Mouse (Mus musculus) bone marrow macrophage, adult 2 months (primary cell): Measurements from ENCODE around the gene Rfwd3. TPM values are rescaled to one million over a fixed set of nuclear protein-coding genes. Genes with fewer than 3 reads are reported as not detected.
"Not testable (repeated sequence)": the region's sequence is repeated elsewhere in the genome, so short reads cannot be mapped to it uniquely, and the experiment has no call there.

Experiments
- H3K27ac ChIP-seq: 2 replicates; pipeline ENCODE4 v1.5.1; 2012; ENCODE audit warnings: low read depth, low read length; ENCODE audit not compliant: insufficient read depth
- H3K4me1 ChIP-seq: 2 replicates; pipeline ENCODE4 v1.6.1; 2012; ENCODE audit warnings: low read length; ENCODE audit not compliant: control insufficient read depth, insufficient read depth
- H3K4me3 ChIP-seq: 2 replicates; pipeline ENCODE4 v1.5.1; 2012; ENCODE audit warnings: mild to moderate bottlenecking, low read length, moderate library complexity; ENCODE audit not compliant: insufficient read depth
- CTCF ChIP-seq: IDR thresholded peaks from 2 replicates; pipeline ENCODE4 v1.5.1; 2012; ENCODE audit warnings: low read depth, mild to moderate bottlenecking, low read length, moderate library complexity
- POLR2A ChIP-seq: IDR thresholded peaks from 2 replicates; pipeline ENCODE4 v1.6.1; 2012; ENCODE audit warnings: mild to moderate bottlenecking, low read depth, low read length, borderline replicate concordance
- polyA plus RNA-seq: library from polyadenylated mRNA; stranded (reverse); fragments of >200 nt; gene quantifications from 2 replicates; pipeline ENCODE4 v1.2.4, GENCODE M21; 2012; ENCODE audit not compliant: missing spikeins, insufficient read depth, insufficient read length

Rfwd3 gene
- 36.8 and 42.0 TPM in 2 replicates for polyA plus RNA-seq

GRCm38 (mm10) chr8:111299821-111300568 is at the start of gene Rfwd3:
Gene Rfwd3 (minus strand): TSS chr8:111300222.
- peak within 1 kb of the TSS; percentile 94 for H3K4me3 ChIP-seq
- peak within 1 kb of the TSS; percentile 83 for H3K27ac ChIP-seq
- H3K4me1 ChIP-seq: peaks cover 5% of the 10 kb centered on the region
- TF ChIP-seq CTCF: no peak
- 0 out of 2 replicates have a peak, but pooled peaks have one; percentile 35 for TF ChIP-seq POLR2A

DNA sequence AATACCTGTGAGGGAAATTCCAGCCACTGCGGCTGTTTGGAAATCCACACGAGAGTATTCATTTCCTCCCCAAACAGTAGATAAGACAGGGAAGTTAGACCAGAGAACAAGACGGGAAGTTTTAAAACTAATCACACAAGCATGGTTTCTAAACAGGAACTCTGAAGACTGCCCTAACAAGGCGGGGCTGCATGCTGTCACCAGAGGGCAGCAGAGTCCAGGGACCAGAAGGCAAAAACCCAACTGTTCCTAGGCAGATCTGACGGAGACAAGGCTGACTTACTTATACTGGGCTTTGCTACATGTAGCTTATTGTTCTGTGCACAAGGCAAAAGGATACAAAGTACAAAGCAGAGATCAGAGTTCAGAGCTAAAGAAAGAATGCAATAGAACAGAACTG is 43.2 kb upstream of the Rfwd3 start:
- TF ChIP-seq CTCF (peak; percentile 66), POLR2A (no peak)
- Histone ChIP-seq H3K4me1 (peaks cover 10% of the 10 kb centered on the region), H3K4me3 (no peak overlapping the region), H3K27ac (0 out of 2 replicates have a peak overlapping the region, but pooled peaks have one; percentile 7)

GRCm38 (mm10) chr8:111340186-111340585 is 40.2 kb upstream of the Rfwd3 start:
- Histone ChIP-seq H3K4me3 (no peak overlapping the region), H3K27ac (no peak overlapping the region), H3K4me1 (peaks cover 14% of the 10 kb centered on the region)
- TF ChIP-seq POLR2A (no peak), CTCF (no peak)

DNA sequence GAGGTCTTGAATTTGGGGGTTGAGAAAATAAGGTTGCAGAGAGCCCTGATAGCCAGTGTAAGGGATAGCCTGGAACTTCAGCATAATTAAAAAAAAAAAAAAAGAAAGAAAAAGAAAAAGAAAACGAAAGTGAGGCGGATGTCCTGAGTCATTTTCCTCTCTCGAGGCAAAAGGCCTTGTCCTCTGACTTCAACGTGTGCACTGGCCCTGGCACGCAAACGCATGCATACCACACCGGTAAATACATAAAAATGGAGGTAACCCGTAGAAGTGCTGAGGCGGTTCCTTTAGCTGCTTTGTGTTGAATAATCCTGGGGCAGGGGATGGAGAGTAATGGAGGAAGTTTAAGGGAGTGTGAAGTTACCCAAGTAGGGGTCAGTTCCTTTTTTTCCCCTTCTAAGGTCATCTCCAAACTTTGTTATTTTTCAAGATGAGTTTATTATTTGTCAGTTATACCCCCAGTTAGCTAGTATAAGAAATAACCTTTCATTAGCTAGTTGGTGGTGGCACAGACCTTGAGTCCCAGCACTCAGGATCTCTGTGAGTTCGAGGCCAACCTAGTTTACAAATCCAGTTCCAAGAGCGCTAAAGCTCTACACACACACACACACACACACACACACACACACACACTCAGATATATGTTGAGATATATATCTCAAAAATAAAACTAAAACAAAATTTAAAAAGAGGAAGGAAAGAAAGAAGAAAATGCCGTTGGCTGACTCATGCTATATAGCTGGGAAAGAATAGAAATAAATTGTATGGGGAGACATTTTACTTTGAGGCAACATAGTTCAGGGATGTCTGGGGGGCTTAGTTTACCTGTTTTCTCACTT is 38.6 kb upstream of the Rfwd3 start:
- peak overlapping the region; percentile 84 for H3K27ac ChIP-seq
- no peak for TF ChIP-seq CTCF
- no peak for TF ChIP-seq POLR2A
- H3K4me1 ChIP-seq: peaks cover 14% of the 10 kb centered on the region
- peak overlapping the region; percentile 71 for H3K4me3 ChIP-seq

DNA sequence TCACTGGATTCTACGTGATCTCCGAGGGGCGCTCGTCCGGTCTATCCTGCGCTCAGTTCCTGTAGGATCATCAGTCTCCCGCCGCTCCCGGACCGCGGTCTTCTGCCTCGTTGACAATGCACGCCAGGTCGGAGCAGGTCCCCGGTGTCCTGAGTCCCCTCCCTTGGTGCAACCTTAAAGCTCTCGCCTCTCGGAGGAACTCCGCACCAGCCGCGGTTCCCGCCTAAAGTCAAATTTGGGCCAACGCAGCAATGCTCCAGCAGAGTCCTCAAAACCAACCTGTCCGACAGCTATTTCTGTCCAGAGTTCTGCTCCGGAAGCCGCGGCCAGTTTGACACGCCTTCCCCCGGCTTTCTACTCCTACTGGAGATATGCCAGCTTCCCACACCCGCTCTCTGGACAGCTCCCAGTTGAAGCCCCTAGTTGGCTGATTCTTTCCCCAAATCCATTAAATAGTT is 37.9 kb upstream of the Rfwd3 start, which contains the start of gene Mlkl:
Gene Mlkl, minus strand, starts transcription at position 288 of the 458 bp plus-strand sequence.
- TF ChIP-seq CTCF (no peak), POLR2A (no peak)
- H3K4me1 ChIP-seq: peaks cover 13% of the 10 kb centered on the region
- peak within 1 kb of the TSS; percentile 84 for H3K27ac ChIP-seq
- H3K4me3 ChIP-seq: peak within 1 kb of the TSS; percentile 71

- no peak for TF ChIP-seq POLR2A
- no peak for TF ChIP-seq CTCF
- H3K27ac ChIP-seq: peak overlapping the region; percentile 84
- peaks cover 11% of the 10 kb centered on the region; the same call in 1 of the 2 replicates for H3K4me1 ChIP-seq
- H3K4me3 ChIP-seq: peak overlapping the region; percentile 71
These were observed 37.4 kb upstream of the Rfwd3 start for GRCm38 (mm10) chr8:111337311-111337889.

DNA sequence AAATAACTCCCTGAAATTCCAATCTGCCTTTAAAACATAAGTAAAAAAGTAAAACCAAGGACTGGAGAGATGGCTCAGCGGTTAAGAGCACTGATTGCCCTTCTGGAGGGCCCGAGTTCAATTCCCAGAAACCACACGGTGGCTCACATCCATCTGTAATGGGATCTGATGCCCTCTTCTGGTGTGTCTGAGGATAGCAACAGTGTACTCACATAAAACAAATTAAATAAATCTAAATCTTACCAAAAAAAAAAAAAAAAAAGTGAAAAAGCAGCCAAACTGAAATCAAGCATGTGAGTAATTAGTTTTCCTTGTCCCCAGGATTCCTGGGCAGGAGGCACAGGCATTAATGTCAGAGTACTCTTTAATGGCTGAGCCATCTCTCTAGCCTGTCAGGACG is 36.7 kb upstream of the Rfwd3 start:
- 0 out of 2 replicates have a peak overlapping the region, but pooled peaks have one; percentile 84 for H3K27ac ChIP-seq
- no peak for TF ChIP-seq CTCF
- no peak for TF ChIP-seq POLR2A
- peak overlapping the region; percentile 71 for H3K4me3 ChIP-seq
- H3K4me1 ChIP-seq: peaks cover 11% of the 10 kb centered on the region; the same call in 1 of the 2 replicates

GRCm38 (mm10) chr8:111325222-111325790 is 25.3 kb upstream of the Rfwd3 start:
- TF ChIP-seq CTCF (no peak), POLR2A (no peak)
- Histone ChIP-seq H3K4me3 (no peak overlapping the region), H3K4me1 (peaks cover 11% of the 10 kb centered on the region), H3K27ac (peak overlapping the region; percentile 70)

- TF ChIP-seq CTCF: no peak
- no peak overlapping the region for H3K27ac ChIP-seq
- no peak overlapping the region for H3K4me3 ChIP-seq
- peaks cover 3% of the 10 kb centered on the region for H3K4me1 ChIP-seq
These were observed 14.7 kb upstream of the Rfwd3 start for GRCm38 (mm10) chr8:111314729-111315128.

DNA sequence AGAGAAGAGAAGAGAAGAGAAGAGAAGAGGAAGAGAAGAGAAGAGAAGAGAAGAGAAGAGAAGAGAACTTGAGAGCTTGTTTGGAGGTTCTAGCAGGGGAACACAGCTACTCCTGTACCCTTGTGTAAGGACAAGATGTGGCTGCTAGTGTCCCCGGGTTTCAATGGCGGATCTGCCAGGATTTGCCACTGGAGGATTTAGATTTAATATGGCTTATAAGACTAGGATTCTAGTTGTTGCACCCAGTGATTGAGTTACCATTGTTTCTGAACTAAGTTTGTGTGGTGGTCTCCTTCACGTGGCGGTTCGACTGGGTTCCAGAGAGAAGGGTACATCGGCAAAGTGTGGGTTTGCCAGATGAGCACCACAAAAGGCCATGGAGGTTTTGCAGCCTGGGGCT is 13.9 kb upstream of the Rfwd3 start:
- H3K27ac ChIP-seq: not testable (repeated sequence)

More for the DNA sequence above, 13.9 kb upstream of the Rfwd3 start:
- H3K4me1 ChIP-seq, H3K4me3 ChIP-seq: not testable (repeated sequence)
